Mouse (Mus musculus): ENCODE measurements at regions not wholly inside any gene's neighbourhood (a gene's known extent, or its start where the extent isn't known, plus 50 kb on each side); places are given as distances from the start of the nearest gene placed in this dataset.

DNA sequence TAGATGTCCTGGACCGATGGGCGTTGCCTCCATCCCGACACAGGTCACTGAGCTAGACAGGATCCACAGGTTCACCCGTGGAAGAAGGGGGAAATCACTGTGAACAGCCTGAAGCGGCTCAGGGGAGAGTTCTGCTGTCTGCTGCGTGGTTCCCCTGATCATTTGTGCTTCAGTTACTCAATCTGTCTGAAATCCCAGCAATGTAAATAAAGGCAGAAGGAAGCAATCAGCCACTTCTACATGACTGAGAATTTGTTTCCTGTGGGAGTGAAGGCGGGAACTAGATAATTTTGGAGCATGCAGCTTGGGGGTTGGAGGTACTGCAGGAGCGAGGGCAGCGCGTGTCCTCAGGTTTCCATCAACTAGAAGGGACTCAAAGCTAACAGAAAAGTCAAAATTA is 122.3 kb upstream of the 9630041A04Rik start:
- TF ChIP-seq CTCF (IDR thresholded peaks at IDR 0.05; ENCODE audit: low read depth) (no peak), EP300 (IDR thresholded peaks at IDR 0.05; ENCODE audit: low read depth) (no peak)
